Mouse (Mus musculus) B cell, adult 62 days (primary cell): ENCODE measurements around the gene Ints5. TPM values are rescaled to one million over a fixed set of nuclear protein-coding genes. Genes with fewer than 3 reads are reported as not detected.

Source experiments
- total RNA-seq: library from RNA; stranded (reverse); gene quantifications from 4 replicates; pipeline ENCODE4 v1.2.4, GENCODE M21; 2023

Gene Ints5
- 17.6 to 20.4 TPM (median 19.8 TPM) in 4 replicates for total RNA-seq

GRCm38 (mm10) chr19:8892829-8893766 lies at the start of gene Ints5:
Gene Ints5 (plus strand): TSS chr19:8893005.

GRCm38 (mm10) chr19:8850402-8850901 lies 42.4 kb upstream of the Ints5 start, which contains the start of gene Lrrn4cl:
Gene Lrrn4cl (plus strand): TSS chr19:8850768.

GRCm38 (mm10) chr19:8871267-8872186 lies 21.3 kb upstream of the Ints5 start, which contains the start of gene Ubxn1:
Gene Ubxn1 (plus strand): TSS chr19:8871496.

GRCm38 (mm10) chr19:8880311-8881033 lies 12.3 kb upstream of the Ints5 start, which contains the start of gene Uqcc3:
Gene Uqcc3 (minus strand): TSS chr19:8880923.

GRCm38 (mm10) chr19:8883616-8884015 lies 9.2 kb upstream of the Ints5 start, which contains the start of the genes Lbhd1 and Gm49403:
Gene Lbhd1 (plus strand): TSS chr19:8883732.
Gene Gm49403 (plus strand): TSS chr19:8883930.

GRCm38 (mm10) chr19:8888511-8889385 lies 4.1 kb upstream of the Ints5 start, which contains the start of the genes 1810009A15Rik and Gm49416:
Gene 1810009A15Rik (plus strand): TSS chr19:8888853.
Gene Gm49416 (plus strand): TSS chr19:8888926.

GRCm38 (mm10) chr19:8897865-8898495 lies 5.2 kb downstream of the Ints5 start, which contains the start of gene Ganab:
Gene Ganab (plus strand): TSS chr19:8898071.

GRCm38 (mm10) chr19:8920073-8920736 lies 27.4 kb downstream of the Ints5 start, which contains the start of gene B3gat3:
Gene B3gat3 (plus strand): TSS chr19:8920374.

GRCm38 (mm10) chr19:8929224-8930088 lies 36.7 kb downstream of the Ints5 start, which contains the start of the genes Rom1 and Eml3:
Gene Rom1 (minus strand): TSS chr19:8929356.
Gene Eml3 (plus strand): TSS chr19:8929552.

GRCm38 (mm10) chr19:8941515-8942217 lies 48.9 kb downstream of the Ints5 start, which contains the start of gene Mta2:
Gene Mta2 (plus strand): TSS chr19:8941875.

Other genes with a start within 250 kb of the Ints5 start
- gene Chrm1, start 229.2 kb upstream of the Ints5 start, total RNA-seq, result not detected in 4 replicates
- gene Slc3a2, start 169.6 kb upstream of the Ints5 start, total RNA-seq, result 230 to 247 TPM (median 235 TPM) in 4 replicates
- 62.8 to 83.7 TPM (median 79.5 TPM) in 4 replicates for gene Wdr74, start 157.2 kb upstream of the Ints5 start, total RNA-seq
- gene 1700092M07Rik, start 152.3 kb upstream of the Ints5 start, total RNA-seq, result 3.0 to 7.4 TPM (median 4.7 TPM) in 4 replicates
- gene Stx5a, start 151.6 kb upstream of the Ints5 start, total RNA-seq, result 237 to 245 TPM (median 241 TPM) in 4 replicates
- 377 to 393 TPM (median 389 TPM) in 4 replicates for gene Nxf1, start 135.9 kb upstream of the Ints5 start, total RNA-seq
- 26.2 to 31.3 TPM (median 28.9 TPM) in 4 replicates for gene Tmem223, start 122.0 kb upstream of the Ints5 start, total RNA-seq
- 63.6 to 73.3 TPM (median 71.5 TPM) in 4 replicates for gene Tmem179b, start 118.5 kb upstream of the Ints5 start, total RNA-seq
- gene Taf6l, start 106.6 kb upstream of the Ints5 start, total RNA-seq, result 20.5 to 27.0 TPM (median 24.5 TPM) in 4 replicates
- gene Polr2g, start 94.4 kb upstream of the Ints5 start, total RNA-seq, result 58.1 to 65.7 TPM (median 60.7 TPM) in 4 replicates
- gene Zbtb3, start 90.5 kb upstream of the Ints5 start, total RNA-seq, result 1.3 to 2.0 TPM (median 1.6 TPM) in 4 replicates
- 28.9 to 33.7 TPM (median 30.1 TPM) in 4 replicates for gene Ttc9c, start 73.7 kb upstream of the Ints5 start, total RNA-seq
- gene Hnrnpul2, start 73.0 kb upstream of the Ints5 start, total RNA-seq, result 104 to 114 TPM (median 109 TPM) in 4 replicates
- gene AC129217.1, start 63.2 kb upstream of the Ints5 start, total RNA-seq, result 6.4 to 30.3 TPM (median 16.5 TPM) in 4 replicates
- 45.4 to 52.9 TPM (median 48.9 TPM) in 4 replicates for gene Bscl2, start 55.5 kb upstream of the Ints5 start, total RNA-seq
- not detected in 4 replicates for gene Gng3, start 53.8 kb upstream of the Ints5 start, total RNA-seq
- gene Lrrn4cl, start 42.2 kb upstream of the Ints5 start, total RNA-seq, result 0.32 to 0.75 TPM (median 0.51 TPM) in 4 replicates
- gene Ubxn1, start 21.5 kb upstream of the Ints5 start, total RNA-seq, result 133 to 143 TPM (median 140 TPM) in 4 replicates
- 20.6 to 24.9 TPM (median 22.3 TPM) in 4 replicates for gene Uqcc3, start 12.1 kb upstream of the Ints5 start, total RNA-seq
- gene Lbhd1, start 9.3 kb upstream of the Ints5 start, total RNA-seq, result 5.1 to 16.0 TPM (median 14.2 TPM) in 4 replicates
- gene Gm49403, start 9.1 kb upstream of the Ints5 start, total RNA-seq, result not detected in 4 replicates
- gene 1810009A15Rik, start 4.2 kb upstream of the Ints5 start, total RNA-seq, result 32.7 to 40.6 TPM (median 37.3 TPM) in 4 replicates
- 4.7 to 5.0 TPM in 2 of 4 replicates, not detected in the others for gene Gm49416, start 4.1 kb upstream of the Ints5 start, total RNA-seq
- 148 to 156 TPM (median 152 TPM) in 4 replicates for gene Ganab, start 5.1 kb downstream of the Ints5 start, total RNA-seq
- gene B3gat3, start 27.4 kb downstream of the Ints5 start, total RNA-seq, result 62.7 to 65.2 TPM (median 64.4 TPM) in 4 replicates
- 4.1 to 5.4 TPM (median 5.0 TPM) in 4 replicates for gene Rom1, start 36.4 kb downstream of the Ints5 start, total RNA-seq
- 90.1 to 96.3 TPM (median 93.0 TPM) in 4 replicates for gene Eml3, start 36.5 kb downstream of the Ints5 start, total RNA-seq
- gene Mta2, start 48.9 kb downstream of the Ints5 start, total RNA-seq, result 193 to 211 TPM (median 196 TPM) in 4 replicates
- gene Tut1, start 60.8 kb downstream of the Ints5 start, total RNA-seq, result 44.1 to 51.1 TPM (median 47.8 TPM) in 4 replicates
- gene Eef1g, start 74.0 kb downstream of the Ints5 start, total RNA-seq, result 481 to 522 TPM (median 501 TPM) in 4 replicates
- 135 to 153 TPM (median 149 TPM) in 4 replicates for gene Ahnak, start 96.3 kb downstream of the Ints5 start, total RNA-seq
- not detected in 4 replicates for gene Scgb1a1, start 195.0 kb downstream of the Ints5 start, total RNA-seq
- gene Asrgl1, start 242.6 kb downstream of the Ints5 start, total RNA-seq, result 20.9 to 32.7 TPM (median 25.2 TPM) in 4 replicates